Mouse (Mus musculus): Measurements from ENCODE around the gene Lgr4. TPM values are rescaled to one million over a fixed set of nuclear protein-coding genes. Genes with fewer than 3 reads are reported as not detected.

Lgr4 gene
- polyA plus RNA-seq, 1 experiment, result 6.7 TPM

GRCm38 (mm10) chr2:110009449-110009848 lies 92.0 kb downstream of the Lgr4 start:
- peaks cover 28% of the 10 kb centered on the region for H3K36me3 ChIP-seq (ENCODE audit: control insufficient read depth, insufficient read depth)
- H3K79me2 ChIP-seq (ENCODE audit: control insufficient read depth, insufficient read depth), result no peaks in the 10 kb centered on the region
- H3K4me3 ChIP-seq (ENCODE audit: insufficient read depth, poor library complexity, severe bottlenecking), result no peak overlapping the region
- no peaks in the 10 kb centered on the region for H3K27me3 ChIP-seq (ENCODE audit: control insufficient read depth, insufficient read depth, insufficient read length)
- H3ac ChIP-seq (ENCODE audit: control insufficient read depth, insufficient read length, low read depth), result no peak overlapping the region
- no peaks in the 10 kb centered on the region for H3K79me3 ChIP-seq (ENCODE audit: low read depth)
- no peak for TF ChIP-seq CTCF (IDR thresholded peaks at IDR 0.05; ENCODE audit: control insufficient read depth, insufficient read depth, insufficient read length)
- no peak for TF ChIP-seq CEBPB (IDR thresholded peaks at IDR 0.05; ENCODE audit: low read depth)
- no peak for TF ChIP-seq MYOD1 (IDR thresholded peaks at IDR 0.05; ENCODE audit: control insufficient read depth, insufficient read length, low read depth)
- no peak for TF ChIP-seq FOSL1 (IDR thresholded peaks at IDR 0.05; ENCODE audit: insufficient read depth, low read length, poor library complexity, severe bottlenecking)

- TF ChIP-seq CEBPB (IDR thresholded peaks at IDR 0.05; ENCODE audit: low read depth) (no peak), CTCF (IDR thresholded peaks at IDR 0.05; ENCODE audit: control insufficient read depth, insufficient read depth, insufficient read length) (no peak), USF1 (IDR thresholded peaks at IDR 0.05; ENCODE audit: low read depth) (no peak), MYOG (IDR thresholded peaks at IDR 0.05; ENCODE audit: control insufficient read depth, extremely low read depth, insufficient read length) (no peak), MAX (IDR thresholded peaks at IDR 0.05) (no peak), FOSL1 (IDR thresholded peaks at IDR 0.05; ENCODE audit: insufficient read depth, low read length, poor library complexity, severe bottlenecking) (no peak), MYOD1 (IDR thresholded peaks at IDR 0.05; ENCODE audit: control insufficient read depth, insufficient read length, low read depth) (no peak)
- Histone ChIP-seq H3K79me2 (ENCODE audit: control insufficient read depth, insufficient read depth) (no peaks in the 10 kb centered on the region), H3K4me3 (ENCODE audit: insufficient read depth, poor library complexity, severe bottlenecking) (no peak overlapping the region), H3K36me3 (ENCODE audit: control insufficient read depth, insufficient read depth) (peaks cover 22% of the 10 kb centered on the region), H3K27me3 (ENCODE audit: control insufficient read depth, insufficient read depth, insufficient read length) (no peaks in the 10 kb centered on the region), H3ac (ENCODE audit: control insufficient read depth, insufficient read length, low read depth) (no peak overlapping the region), H3K79me3 (ENCODE audit: low read depth) (no peaks in the 10 kb centered on the region)
Measured at GRCm38 (mm10) chr2:110012184-110012725, 94.8 kb downstream of the Lgr4 start.

- peaks cover 12% of the 10 kb centered on the region for H3K36me3 ChIP-seq (ENCODE audit: control insufficient read depth, insufficient read depth)
- H3K79me2 ChIP-seq (ENCODE audit: control insufficient read depth, insufficient read depth), result peaks cover 43% of the 10 kb centered on the region
- TF ChIP-seq MAX (IDR thresholded peaks at IDR 0.05) (no peak), MYOD1 (IDR thresholded peaks at IDR 0.05; ENCODE audit: control insufficient read depth, insufficient read length, low read depth) (no peak), FOSL1 (IDR thresholded peaks at IDR 0.05; ENCODE audit: insufficient read depth, low read length, poor library complexity, severe bottlenecking) (no peak), USF1 (IDR thresholded peaks at IDR 0.05; ENCODE audit: low read depth) (no peak), CEBPB (IDR thresholded peaks at IDR 0.05; ENCODE audit: low read depth) (no peak), MYOG (IDR thresholded peaks at IDR 0.05; ENCODE audit: control insufficient read depth, extremely low read depth, insufficient read length) (no peak), CTCF (IDR thresholded peaks at IDR 0.05; ENCODE audit: control insufficient read depth, insufficient read depth, insufficient read length) (no peak)
- H3K79me3 ChIP-seq (ENCODE audit: low read depth), result peaks cover 17% of the 10 kb centered on the region
- H3K27me3 ChIP-seq (ENCODE audit: control insufficient read depth, insufficient read depth, insufficient read length), result no peaks in the 10 kb centered on the region
- H3ac ChIP-seq (ENCODE audit: control insufficient read depth, insufficient read length, low read depth), result no peak overlapping the region
- peak overlapping the region; percentile 85 for H3K4me3 ChIP-seq (ENCODE audit: insufficient read depth, poor library complexity, severe bottlenecking)
Measured at GRCm38 (mm10) chr2:110017087-110017486, 99.6 kb downstream of the Lgr4 start.

GRCm38 (mm10) chr2:110017616-110018505 lies 100.4 kb downstream of the Lgr4 start, which contains the start of gene Ccdc34:
Gene Ccdc34 (plus strand): TSS chr2:110017817.
- no peaks in the 10 kb centered on the region for H3K27me3 ChIP-seq (ENCODE audit: control insufficient read depth, insufficient read depth, insufficient read length)
- H3K79me3 ChIP-seq (ENCODE audit: low read depth), result peaks cover 19% of the 10 kb centered on the region
- H3K79me2 ChIP-seq (ENCODE audit: control insufficient read depth, insufficient read depth), result peaks cover 43% of the 10 kb centered on the region
- TF ChIP-seq FOSL1 (IDR thresholded peaks at IDR 0.05; ENCODE audit: insufficient read depth, low read length, poor library complexity, severe bottlenecking) (no peak), MAX (IDR thresholded peaks at IDR 0.05) (peak; percentile 33)
- H3K4me3 ChIP-seq (ENCODE audit: insufficient read depth, poor library complexity, severe bottlenecking), result peak within 1 kb of the TSS; percentile 85
- peak within 1 kb of the TSS; percentile 73 for H3ac ChIP-seq (ENCODE audit: control insufficient read depth, insufficient read length, low read depth)
- H3K36me3 ChIP-seq (ENCODE audit: control insufficient read depth, insufficient read depth), result peaks cover 15% of the 10 kb centered on the region

GRCm38 (mm10) chr2:110019656-110020055 lies 102.2 kb downstream of the Lgr4 start:
- Histone ChIP-seq H3K79me3 (ENCODE audit: low read depth) (peaks cover 19% of the 10 kb centered on the region), H3ac (ENCODE audit: control insufficient read depth, insufficient read length, low read depth) (no peak overlapping the region), H3K79me2 (ENCODE audit: control insufficient read depth, insufficient read depth) (peaks cover 43% of the 10 kb centered on the region), H3K27me3 (ENCODE audit: control insufficient read depth, insufficient read depth, insufficient read length) (no peaks in the 10 kb centered on the region), H3K36me3 (ENCODE audit: control insufficient read depth, insufficient read depth) (peaks cover 17% of the 10 kb centered on the region), H3K4me3 (ENCODE audit: insufficient read depth, poor library complexity, severe bottlenecking) (no peak overlapping the region)
- TF ChIP-seq USF1 (IDR thresholded peaks at IDR 0.05; ENCODE audit: low read depth) (no peak), MAX (IDR thresholded peaks at IDR 0.05) (no peak), CEBPB (IDR thresholded peaks at IDR 0.05; ENCODE audit: low read depth) (no peak), MYOD1 (IDR thresholded peaks at IDR 0.05; ENCODE audit: control insufficient read depth, insufficient read length, low read depth) (no peak), CTCF (IDR thresholded peaks at IDR 0.05; ENCODE audit: control insufficient read depth, insufficient read depth, insufficient read length) (no peak), FOSL1 (IDR thresholded peaks at IDR 0.05; ENCODE audit: insufficient read depth, low read length, poor library complexity, severe bottlenecking) (no peak), MYOG (IDR thresholded peaks at IDR 0.05; ENCODE audit: control insufficient read depth, extremely low read depth, insufficient read length) (no peak)
